Mouse (Mus musculus) hindbrain, postnatal 0 days (tissue): Measurements from ENCODE around the gene Traf4. TPM values are rescaled to one million over a fixed set of nuclear protein-coding genes. Genes with fewer than 3 reads are reported as not detected.

Experiments used
- ATAC-seq: fragments of 200-750 bp; cut with Nextera tagmentation; 2 replicates; pipeline ENCODE4 v1.8.0; 2017; ENCODE audit warnings: mild to moderate bottlenecking, moderate TSS enrichment, moderate library complexity
- DNase-seq: peaks from one replicate; pipeline ENCODE4 v3.0.0-alpha.2; 2015; ENCODE audit warnings: low spot score
- H3K27ac ChIP-seq: fragments of 300-500 bp; sonication (generic); 2 replicates; pipeline ENCODE4 v1.5.1; 2014; ENCODE audit warnings: mild to moderate bottlenecking
- H3K27me3 ChIP-seq: fragments of 300-500 bp; sonication (generic); 2 replicates; pipeline ENCODE4 v1.6.1; 2014; ENCODE audit warnings: low read length, mixed read lengths; ENCODE audit not compliant: insufficient read depth
- H3K36me3 ChIP-seq: fragments of 300-500 bp; sonication (generic); 2 replicates; pipeline ENCODE4 v1.6.1; 2014; ENCODE audit warnings: low read length, mixed read lengths; ENCODE audit not compliant: insufficient read depth
- H3K4me1 ChIP-seq: fragments of 300-500 bp; sonication (generic); 2 replicates; pipeline ENCODE4 v1.6.1; 2014; ENCODE audit warnings: antibody characterized with exemption, low read length, mixed read lengths; ENCODE audit not compliant: insufficient read depth
- H3K4me2 ChIP-seq: fragments of 300-500 bp; sonication (generic); 2 replicates; pipeline ENCODE4 v1.6.1; 2014; ENCODE audit warnings: low read depth, mild to moderate bottlenecking, low read length, moderate library complexity, mixed read lengths
- H3K4me3 ChIP-seq: fragments of 300-500 bp; sonication (generic); 2 replicates; pipeline ENCODE4 v1.5.1; 2014; ENCODE audit warnings: low read length
- H3K9ac ChIP-seq: fragments of 300-500 bp; sonication (generic); replicated peaks from 2 replicates; pipeline ENCODE4 v1.6.1; 2014; ENCODE audit warnings: mild to moderate bottlenecking, low read length, moderate library complexity, mixed read lengths
- H3K9me3 ChIP-seq: fragments of 300-500 bp; sonication (generic); 2 replicates; pipeline ENCODE4 v1.6.1; 2016; ENCODE audit warnings: low read length, mixed read lengths
- CTCF ChIP-seq: IDR thresholded peaks from 2 replicates; pipeline ENCODE4 v1.5.1; 2016; ENCODE audit warnings: antibody characterized with exemption, control low read depth, low read depth
- WGBS: fragments of 180-500 bp; shearing (Covaris S2); extraction: QIAGEN DNeasy Blood & Tissue Kit; methylation state at CpG from one replicate; pipeline ENCODE4 v1.1.7; 2014; 5-methylcytosine and 5-hydroxymethylcytosine counted together
- polyA plus RNA-seq: library from polyadenylated mRNA; unstranded; fragments of >200 nt; fragmentation: Nextera tagmentation; extraction: Ambion mirVana; gene quantifications from 2 replicates; pipeline ENCODE4 v1.2.1, GENCODE M21; 2015
- total RNA-seq: library from RNA; depleted of rRNA; stranded (reverse); fragments of >200 nt; gene quantifications from 2 replicates; pipeline ENCODE4 v1.2.3, GENCODE M21; 2014

The Traf4 gene
- total and polyA plus RNA-seq, 2 experiments from 2014 or later, result 88.7 to 124 TPM

GRCm38 (mm10) chr11:78182961-78183844, 17.8 kb upstream of the Traf4 start, which contains the start of gene Rpl23a:
Gene Rpl23a (minus strand): TSS chr11:78183584.
- ATAC-seq, result peak; percentile 91
- Histone ChIP-seq H3K9ac (peak within 1 kb of the TSS; percentile 75), H3K36me3 (peaks cover 22% of the 10 kb centered on the region), H3K4me1 (peaks cover 17% of the 10 kb centered on the region), H3K4me3 (peak within 1 kb of the TSS; percentile 77), H3K27ac (peak within 1 kb of the TSS; percentile 95), H3K27me3 (no peaks in the 10 kb centered on the region), H3K9me3 (no peaks in the 10 kb centered on the region), H3K4me2 (peak within 1 kb of the TSS; percentile 70)
- peak; percentile 66 for TF ChIP-seq CTCF
- WGBS, result under 1% methylated on average over 38 of the region's 38 CpGs
- peak; percentile 98 for DNase-seq

GRCm38 (mm10) chr11:78182450-78182849, 17.1 kb upstream of the Traf4 start:
- TF ChIP-seq CTCF, result no peak
- ATAC-seq, result no peak
- Histone ChIP-seq H3K9ac (peak overlapping the region; percentile 75), H3K27ac (peak overlapping the region; percentile 95; the same call in 1 of the 2 replicates), H3K4me2 (peak overlapping the region; percentile 70), H3K4me3 (peak overlapping the region; percentile 77), H3K9me3 (no peaks in the 10 kb centered on the region), H3K36me3 (peaks cover 22% of the 10 kb centered on the region), H3K4me1 (peaks cover 17% of the 10 kb centered on the region), H3K27me3 (no peaks in the 10 kb centered on the region)
- WGBS, result 9% methylated on average over 7 of the region's 7 CpGs
- DNase-seq, result no peak

GRCm38 (mm10) chr11:78181830-78182357, 16.5 kb upstream of the Traf4 start:
- Histone ChIP-seq H3K4me2 (peak overlapping the region; percentile 70), H3K4me1 (peaks cover 17% of the 10 kb centered on the region), H3K9ac (peak overlapping the region; percentile 75), H3K27me3 (no peaks in the 10 kb centered on the region), H3K36me3 (peaks cover 22% of the 10 kb centered on the region), H3K27ac (no peak overlapping the region), H3K4me3 (peak overlapping the region; percentile 77), H3K9me3 (no peaks in the 10 kb centered on the region)
- WGBS, result 46% methylated on average over 2 of the region's 2 CpGs
- no peak for ATAC-seq
- DNase-seq, result no peak
- TF ChIP-seq CTCF, result no peak

- Histone ChIP-seq H3K27ac (no peak overlapping the region), H3K9ac (no peak overlapping the region), H3K4me3 (no peak overlapping the region), H3K9me3 (no peaks in the 10 kb centered on the region), H3K4me2 (peak overlapping the region; percentile 59), H3K4me1 (peaks cover 17% of the 10 kb centered on the region), H3K36me3 (peaks cover 22% of the 10 kb centered on the region), H3K27me3 (no peaks in the 10 kb centered on the region)
- 77% methylated on average over 6 of the region's 6 CpGs for WGBS
- TF ChIP-seq CTCF, result no peak
- ATAC-seq (no peak), DNase-seq (no peak)
Measured at GRCm38 (mm10) chr11:78180081-78180761, 14.8 kb upstream of the Traf4 start.

GRCm38 (mm10) chr11:78179438-78179999, 14.1 kb upstream of the Traf4 start:
- H3K4me1 ChIP-seq, result peaks cover 17% of the 10 kb centered on the region

GRCm38 (mm10) chr11:78178859-78179437, 13.6 kb upstream of the Traf4 start:
- Histone ChIP-seq H3K4me1 (peaks cover 17% of the 10 kb centered on the region), H3K27me3 (no peaks in the 10 kb centered on the region), H3K27ac (peak overlapping the region; percentile 91), H3K4me2 (peak overlapping the region; percentile 59), H3K9ac (peak overlapping the region; percentile 67), H3K36me3 (peaks cover 22% of the 10 kb centered on the region), H3K9me3 (no peaks in the 10 kb centered on the region), H3K4me3 (peak overlapping the region; percentile 55)
- DNase-seq (peak; percentile 89), ATAC-seq (peak; percentile 36)
- peak; percentile 26; the same call in 1 of the 2 replicates for TF ChIP-seq CTCF
- WGBS, result 3% methylated on average over 29 of the region's 29 CpGs

More at GRCm38 (mm10) chr11:78179438-78179999, 14.1 kb upstream of the Traf4 start:
- H3K4me3 ChIP-seq, result peak overlapping the region; percentile 55
- H3K4me2 ChIP-seq, result peak overlapping the region; percentile 59
- no peak overlapping the region; the same call in 1 of the 2 replicates for H3K9ac ChIP-seq
- no peaks in the 10 kb centered on the region for H3K9me3 ChIP-seq
- WGBS, result 29% methylated on average over 8 of the region's 8 CpGs
- H3K27me3 ChIP-seq, result no peaks in the 10 kb centered on the region
- peaks cover 22% of the 10 kb centered on the region for H3K36me3 ChIP-seq
- TF ChIP-seq CTCF, result no peak
- DNase-seq, result no peak
- peak overlapping the region; percentile 91; the same call in 1 of the 2 replicates for H3K27ac ChIP-seq
- no peak for ATAC-seq
